Mouse (Mus musculus) bone marrow, adult 2 months (tissue): ENCODE measurements at regions not wholly inside any gene's neighbourhood (a gene's known extent, or its start where the extent isn't known, plus 50 kb on each side); places are given as distances from the start of the nearest gene placed in this dataset.

Experiments used
- CTCF ChIP-seq: fragments of 200-500 bp; IDR thresholded peaks from 2 replicates; pipeline ENCODE4 v1.5.1; 2011; ENCODE audit warnings: low read length, control low read depth; ENCODE audit not compliant: control insufficient read depth, insufficient read depth
- POLR2A ChIP-seq: fragments of 200-500 bp; IDR thresholded peaks from 2 replicates; pipeline ENCODE4 v1.6.1; 2011; ENCODE audit warnings: low read depth, mild to moderate bottlenecking, control low read depth, low read length, borderline replicate concordance; ENCODE audit not compliant: control insufficient read depth

- TF ChIP-seq POLR2A = no peak
- TF ChIP-seq CTCF = no peak
These were observed 74.7 kb upstream of the Qrfpr start for GRCm38 (mm10) chr3:36296792-36297191.
